Mouse (Mus musculus) gonadal fat pad, adult 2 months (tissue): ENCODE data around the gene Srgap3. TPM values are rescaled to one million over a fixed set of nuclear protein-coding genes. Genes with fewer than 3 reads are reported as not detected.

Experiments used
- DNase-seq: peaks from one replicate; pipeline ENCODE4 v3.0.0-alpha.2; 2012; ENCODE audit warnings: low read depth
- polyA plus RNA-seq: library from polyadenylated mRNA; depleted of rRNA; stranded (reverse); fragments of >200 nt; gene quantifications from 2 replicates; pipeline ENCODE4 v1.2.3, GENCODE M21; 2012

Gene Srgap3
- polyA plus RNA-seq, 1 experiment = 2.6 TPM

- no peak for DNase-seq
Observed at GRCm38 (mm10) chr6:112818403-112818901, 128.6 kb downstream of the Srgap3 start.

- DNase-seq = no peak
Observed at GRCm38 (mm10) chr6:112815604-112816003, 131.5 kb downstream of the Srgap3 start.

GRCm38 (mm10) chr6:112814525-112815086 lies 132.5 kb downstream of the Srgap3 start:
- no peak for DNase-seq

- no peak for DNase-seq
Observed at GRCm38 (mm10) chr6:112812884-112813283, 134.2 kb downstream of the Srgap3 start.

GRCm38 (mm10) chr6:112810521-112810830 lies 136.6 kb downstream of the Srgap3 start:
- DNase-seq = no peak

GRCm38 (mm10) chr6:112809658-112810520 lies 137.2 kb downstream of the Srgap3 start:
- DNase-seq = no peak

- no peak for DNase-seq
Observed at GRCm38 (mm10) chr6:112808738-112809137, 138.3 kb downstream of the Srgap3 start.

- DNase-seq = no peak
Observed at GRCm38 (mm10) chr6:112801917-112802316, 145.1 kb downstream of the Srgap3 start.

- no peak for DNase-seq
Observed at GRCm38 (mm10) chr6:112798378-112798777, 148.7 kb downstream of the Srgap3 start.

- no peak for DNase-seq
Observed at GRCm38 (mm10) chr6:112796607-112797006, 150.5 kb downstream of the Srgap3 start.

- DNase-seq = no peak
Observed at GRCm38 (mm10) chr6:112793887-112794286, 153.2 kb downstream of the Srgap3 start.

GRCm38 (mm10) chr6:112789901-112790300 lies 157.2 kb downstream of the Srgap3 start:
- DNase-seq = no peak

GRCm38 (mm10) chr6:112788617-112789016 lies 158.4 kb downstream of the Srgap3 start:
- DNase-seq = no peak

- DNase-seq = no peak
Observed at GRCm38 (mm10) chr6:112788174-112788573, 158.9 kb downstream of the Srgap3 start.

- no peak for DNase-seq
Observed at GRCm38 (mm10) chr6:112781409-112782093, 165.5 kb downstream of the Srgap3 start.

GRCm38 (mm10) chr6:112778211-112778610 lies 168.9 kb downstream of the Srgap3 start:
- DNase-seq = no peak

- DNase-seq = no peak
Observed at GRCm38 (mm10) chr6:112776718-112777117, 170.3 kb downstream of the Srgap3 start.

- DNase-seq = no peak
Observed at GRCm38 (mm10) chr6:112773754-112774153, 173.3 kb downstream of the Srgap3 start.

- no peak for DNase-seq
Observed at GRCm38 (mm10) chr6:112770996-112771395, 176.1 kb downstream of the Srgap3 start.

GRCm38 (mm10) chr6:112758541-112758940 lies 188.5 kb downstream of the Srgap3 start:
- DNase-seq = peak; percentile 5

- no peak for DNase-seq
Observed at GRCm38 (mm10) chr6:112756866-112757265, 190.2 kb downstream of the Srgap3 start.

GRCm38 (mm10) chr6:112754994-112755393 lies 192.1 kb downstream of the Srgap3 start:
- DNase-seq = no peak

GRCm38 (mm10) chr6:112752517-112752916 lies 194.5 kb downstream of the Srgap3 start:
- DNase-seq = no peak
